Mouse (Mus musculus) hindbrain, embryonic 11.5 days (tissue): Measurements from ENCODE around the gene Slc9a7. TPM values are rescaled to one million over a fixed set of nuclear protein-coding genes. Genes with fewer than 3 reads are reported as not detected.

Source experiments
- polyA plus RNA-seq: library from polyadenylated mRNA; unstranded; fragments of >200 nt; fragmentation: Nextera tagmentation; extraction: Ambion mirVana; gene quantifications from 2 replicates; pipeline ENCODE4 v1.2.1, GENCODE M21; 2014

The Slc9a7 gene
- polyA plus RNA-seq, 1 experiment from 2014 or later, result 2.1 TPM

Other genes with a start within 250 kb of the Slc9a7 start
- gene Chst7, start 232.2 kb downstream of the Slc9a7 start, polyA plus RNA-seq, result 2.5 and 2.9 TPM in 2 replicates
- 22.3 and 23.6 TPM in 2 replicates for gene Rp2, start 72.7 kb upstream of the Slc9a7 start, polyA plus RNA-seq
- 7.2 and 9.1 TPM in 2 replicates for gene Jade3, start 133.9 kb upstream of the Slc9a7 start, polyA plus RNA-seq